Mouse (Mus musculus): ENCODE measurements around the gene Rbl2. TPM values are rescaled to one million over a fixed set of nuclear protein-coding genes. Genes with fewer than 3 reads are reported as not detected.

Rbl2 gene
- total RNA-seq (2021): 10 to 100 TPM; 39.1 to 43.1 TPM
- long read RNA-seq, experiment 1, full-length matches to known transcripts: 65 of 79 reads
- long read RNA-seq, experiment 1, partial matches to known transcripts: 5 of 79 reads
- long read RNA-seq, experiment 1, other reads (novel, unspliced or antisense): 9 of 79 reads
- long read RNA-seq, experiment 2, full-length matches to known transcripts: 52 of 67 reads
- long read RNA-seq, experiment 2, partial matches to known transcripts: 6 of 67 reads
- long read RNA-seq, experiment 2, other reads (novel, unspliced or antisense): 9 of 67 reads

DNA sequence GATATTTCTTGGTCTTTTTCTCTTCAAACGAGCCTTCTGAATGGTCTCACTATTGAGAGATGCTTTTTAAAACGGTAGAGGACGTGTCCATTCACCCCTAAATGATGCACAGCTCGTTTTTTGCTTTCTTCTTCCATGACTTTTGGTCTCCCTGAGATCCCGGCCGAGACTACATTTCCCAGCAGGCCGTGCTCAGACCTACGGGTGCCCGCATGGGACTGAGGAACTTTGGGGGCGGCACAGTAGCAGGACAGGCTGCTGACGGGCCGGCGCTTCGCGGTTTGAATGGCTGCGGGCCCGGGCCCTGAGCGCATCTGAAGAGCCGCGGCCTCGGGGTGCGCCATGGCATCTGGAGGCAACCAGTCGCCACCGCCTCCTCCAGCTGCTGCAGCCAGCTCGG is at the start of gene Rbl2:
TSS of gene Rbl2 (plus strand) at position 224 of the 400 bp plus-strand sequence.
- peak within 1 kb of the TSS; percentile 87 for H3K27ac ChIP-seq
- peak within 1 kb of the TSS; percentile 98 for H3K4me3 ChIP-seq
- no peak for TF ChIP-seq CTCF (IDR thresholded peaks at IDR 0.05)
- peak; percentile 95 to 99 for DNase-seq (ENCODE audit: extremely low spot score in 1 of 2, low spot score in 2 of 2)
- intact Hi-C loops (cut with DNase I): no loop called here

DNA sequence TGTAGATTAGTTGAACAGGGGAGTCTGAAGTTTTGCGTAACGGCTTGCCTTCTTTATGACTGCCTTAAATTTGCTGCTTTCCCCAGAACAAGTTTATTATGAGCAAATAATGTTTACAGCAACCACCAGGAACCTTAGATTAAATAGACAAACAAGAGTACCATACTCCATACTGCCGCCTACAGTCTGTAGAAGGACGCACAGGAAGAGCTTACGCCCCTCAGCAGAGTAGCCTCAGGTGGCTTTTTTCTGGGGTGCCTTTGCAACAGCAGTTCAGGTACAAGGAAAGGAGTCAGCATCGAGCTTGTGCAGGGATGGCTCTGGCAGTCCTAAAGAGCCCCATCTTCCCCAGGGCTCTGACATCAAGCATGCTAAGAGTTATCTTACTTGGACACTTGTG is 35.4 kb upstream of the Rbl2 start:
- Histone ChIP-seq H3K27ac (no peak overlapping the region), H3K4me3 (no peak overlapping the region)
- TF ChIP-seq CTCF (IDR thresholded peaks at IDR 0.05): peak; percentile 33
- intact Hi-C loops (cut with DNase I): no loop called here
- no peak for DNase-seq (ENCODE audit: extremely low spot score in 1 of 2, low spot score in 2 of 2)

DNA sequence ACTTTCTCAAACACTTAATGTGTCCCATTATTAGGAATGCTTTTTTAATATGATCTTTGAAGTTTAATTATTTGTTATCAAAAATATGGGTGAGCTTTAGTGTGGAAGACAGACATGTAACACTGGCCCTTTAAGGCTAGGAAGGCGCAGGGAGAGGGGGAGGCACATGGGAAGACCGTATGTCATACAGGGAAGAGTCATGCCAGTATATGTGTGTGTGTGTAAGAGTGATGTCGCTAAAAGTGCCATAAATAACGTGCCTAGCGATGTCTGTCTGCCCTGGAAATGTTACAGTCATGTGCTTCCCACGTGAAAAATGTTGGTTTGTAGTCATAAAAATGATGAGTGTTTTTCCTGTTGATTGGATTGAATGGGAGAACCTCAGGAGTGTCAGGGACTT is 33.0 kb upstream of the Rbl2 start:
- intact Hi-C loops (cut with DNase I): no loop called here
- no peak for DNase-seq (ENCODE audit: extremely low spot score in 1 of 2, low spot score in 2 of 2)
- no peak overlapping the region for H3K4me3 ChIP-seq

GRCm38 (mm10) chr8:91038637-91039036 is 31.2 kb upstream of the Rbl2 start:
- intact Hi-C loops (cut with DNase I): no loop called here
- TF ChIP-seq CTCF (IDR thresholded peaks at IDR 0.05): no peak
- H3K4me3 ChIP-seq: no peak overlapping the region
- DNase-seq (ENCODE audit: extremely low spot score in 1 of 2, low spot score in 2 of 2): no peak
- no peak overlapping the region for H3K27ac ChIP-seq

More for the DNA sequence above, 33.0 kb upstream of the Rbl2 start:
- no peak overlapping the region for H3K27ac ChIP-seq
- TF ChIP-seq CTCF (IDR thresholded peaks at IDR 0.05): no peak

GRCm38 (mm10) chr8:91046370-91046769 is 23.5 kb upstream of the Rbl2 start:
- no peak for DNase-seq (ENCODE audit: extremely low spot score in 1 of 2, low spot score in 2 of 2)
- no peak overlapping the region for H3K27ac ChIP-seq
- H3K4me3 ChIP-seq: no peak overlapping the region
- TF ChIP-seq CTCF (IDR thresholded peaks at IDR 0.05): no peak
- intact Hi-C loops (cut with DNase I): no loop called here

DNA sequence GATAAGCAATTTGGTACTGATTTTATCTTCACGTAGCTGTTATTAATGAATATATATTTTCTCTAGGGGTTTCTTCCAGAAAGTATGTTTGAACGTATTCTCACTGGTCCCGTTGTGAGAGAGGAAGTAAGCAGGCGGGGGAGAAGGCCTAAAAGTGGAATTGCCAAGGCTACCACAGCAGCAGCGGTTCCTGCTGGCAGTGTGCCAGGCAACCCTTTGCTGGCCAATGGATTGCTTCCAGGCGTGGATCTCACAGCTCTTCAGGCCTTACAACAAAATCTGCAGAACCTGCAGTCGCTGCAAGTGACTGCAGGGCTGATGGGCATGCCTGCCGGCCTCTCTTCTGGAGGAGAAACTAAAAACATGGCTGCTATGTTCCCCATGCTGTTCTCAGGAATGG is 18.8 kb upstream of the Rbl2 start:
- TF ChIP-seq CTCF (IDR thresholded peaks at IDR 0.05): no peak
- DNase-seq (ENCODE audit: extremely low spot score in 1 of 2, low spot score in 2 of 2): peak; percentile 60 to 66
- Histone ChIP-seq H3K4me3 (no peak overlapping the region), H3K27ac (peak overlapping the region; percentile 24; the same call in 1 of the 2 replicates)
- intact Hi-C loops (cut with DNase I): no loop called here

DNA sequence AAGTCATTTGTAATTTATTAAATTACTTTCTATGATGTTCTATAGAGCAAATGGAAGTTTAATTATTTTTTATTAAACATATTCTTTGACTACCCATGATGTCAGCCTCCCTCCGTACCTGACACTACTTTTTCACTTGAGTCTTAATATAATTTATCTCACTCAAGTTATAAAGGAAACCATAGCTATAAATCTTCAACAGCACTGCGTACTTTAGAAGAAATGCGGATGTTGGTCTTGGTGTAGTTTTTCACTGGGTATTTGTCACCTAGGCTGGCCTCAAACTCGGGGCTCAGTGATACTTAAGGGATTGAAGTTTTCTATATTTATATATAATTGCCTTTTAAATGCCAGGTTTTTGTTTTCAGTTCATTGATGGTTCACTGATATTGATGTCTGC is 15.4 kb upstream of the Rbl2 start:
- H3K4me3 ChIP-seq: no peak overlapping the region
- no peak overlapping the region for H3K27ac ChIP-seq

GRCm38 (mm10) chr8:91056848-91057247 is 13.0 kb upstream of the Rbl2 start:
- Histone ChIP-seq H3K27ac (no peak overlapping the region), H3K4me3 (no peak overlapping the region)
- TF ChIP-seq CTCF (IDR thresholded peaks at IDR 0.05): no peak
- DNase-seq (ENCODE audit: extremely low spot score in 1 of 2, low spot score in 2 of 2): no peak
- intact Hi-C loops (cut with DNase I): no loop called here

More for the DNA sequence above, 15.4 kb upstream of the Rbl2 start:
- no peak for DNase-seq (ENCODE audit: extremely low spot score in 1 of 2, low spot score in 2 of 2)
- intact Hi-C loops (cut with DNase I): no loop called here
- TF ChIP-seq CTCF (IDR thresholded peaks at IDR 0.05): no peak

DNA sequence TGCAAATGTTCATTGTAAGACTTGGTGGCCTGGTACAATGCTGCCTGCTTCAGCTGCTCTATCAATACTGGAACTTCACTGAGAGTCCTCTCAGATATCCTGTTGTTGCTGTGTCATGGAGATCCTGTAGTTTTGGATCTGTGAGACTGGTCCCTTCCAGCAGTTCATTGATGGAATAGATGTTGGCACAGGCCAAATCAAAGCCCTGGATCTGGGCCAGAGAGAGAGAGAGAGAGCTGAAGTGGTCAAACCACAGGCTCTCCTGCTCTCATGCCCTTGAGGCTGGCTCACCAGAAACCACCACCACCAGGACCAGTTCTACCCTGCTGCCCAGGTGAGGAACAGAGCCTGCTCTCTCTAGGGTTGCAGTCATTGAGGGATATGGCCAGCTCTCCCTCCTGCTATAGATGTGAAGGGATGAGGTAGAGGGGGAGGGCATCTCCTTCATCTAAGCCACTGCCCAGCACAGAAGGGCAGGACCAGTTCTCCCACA is 10.7 kb upstream of the Rbl2 start:
- intact Hi-C loops (cut with DNase I): no loop called here
- no peak overlapping the region for H3K27ac ChIP-seq
- DNase-seq (ENCODE audit: extremely low spot score in 1 of 2, low spot score in 2 of 2): no peak
- TF ChIP-seq CTCF (IDR thresholded peaks at IDR 0.05): no peak
- no peak overlapping the region for H3K4me3 ChIP-seq

GRCm38 (mm10) chr8:91059884-91060510 is 9.9 kb upstream of the Rbl2 start:
- intact Hi-C loops (cut with DNase I): no loop called here
- TF ChIP-seq CTCF (IDR thresholded peaks at IDR 0.05): no peak
- H3K4me3 ChIP-seq: no peak overlapping the region
- H3K27ac ChIP-seq: no peak overlapping the region
- DNase-seq (ENCODE audit: extremely low spot score in 1 of 2, low spot score in 2 of 2): no peak

DNA sequence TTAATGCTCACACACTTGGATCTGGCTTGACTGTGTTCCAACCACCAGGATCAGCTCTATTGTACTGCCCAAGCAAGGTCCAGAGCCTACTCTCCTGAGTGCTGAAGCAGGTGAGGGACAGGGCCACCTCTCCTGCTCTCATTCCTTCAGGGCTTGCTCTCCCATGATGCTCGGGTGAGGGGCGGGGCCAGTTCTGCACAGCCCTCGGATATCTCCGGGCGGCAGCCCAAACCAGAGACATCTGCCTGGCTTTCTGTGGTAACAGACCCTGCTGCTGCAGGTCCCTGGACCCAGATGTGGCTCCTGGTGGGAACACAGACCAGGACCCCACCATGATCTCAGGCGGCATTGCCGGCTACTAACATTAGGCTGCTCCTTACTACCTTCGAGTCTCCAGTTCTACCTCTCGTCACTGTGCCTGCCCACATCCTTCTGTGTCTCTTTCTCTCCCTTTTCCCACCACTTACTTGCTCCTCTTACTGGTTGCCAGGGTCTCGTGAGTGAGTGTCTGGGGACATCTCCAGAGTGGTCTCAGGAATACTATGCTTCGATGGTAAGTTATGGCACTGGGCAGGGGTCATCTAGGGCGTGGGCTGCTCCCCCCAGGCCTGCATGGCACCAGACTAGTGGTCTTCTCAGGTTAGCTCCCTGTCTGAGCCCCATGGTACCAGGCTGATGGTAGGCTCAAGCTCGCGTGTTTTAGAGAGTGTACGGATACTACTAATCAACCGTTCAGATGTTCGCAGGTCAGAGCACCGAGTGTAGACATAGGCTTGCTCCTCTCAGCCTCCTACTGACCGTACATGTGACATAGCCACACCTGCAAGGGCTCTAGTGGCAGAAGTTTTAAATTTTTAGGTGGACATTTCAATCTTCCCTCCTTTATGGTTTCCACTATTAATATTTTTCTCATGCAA is 9.0 kb upstream of the Rbl2 start:
- no peak for DNase-seq (ENCODE audit: extremely low spot score in 1 of 2, low spot score in 2 of 2)
- TF ChIP-seq CTCF (IDR thresholded peaks at IDR 0.05): no peak
- no peak overlapping the region for H3K4me3 ChIP-seq
- H3K27ac ChIP-seq: no peak overlapping the region
- intact Hi-C loops (cut with DNase I): no loop called here

GRCm38 (mm10) chr8:91065179-91065578 is 4.7 kb upstream of the Rbl2 start:
- H3K4me3 ChIP-seq: no peak overlapping the region
- DNase-seq (ENCODE audit: extremely low spot score in 1 of 2, low spot score in 2 of 2): no peak
- no peak overlapping the region for H3K27ac ChIP-seq
- intact Hi-C loops (cut with DNase I): no loop called here
- TF ChIP-seq CTCF (IDR thresholded peaks at IDR 0.05): no peak
